Mouse (Mus musculus) ovary, postnatal 14 days (tissue): ENCODE results near the gene Yipf1.
"Not testable (repeated sequence)": the region's sequence is repeated elsewhere in the genome, so short reads cannot be mapped to it uniquely, and the experiment has no call there.

Source experiments
- DNase-seq: peaks from one replicate; pipeline ENCODE4 v3.0.0; 2022; ENCODE audit warnings: low spot score

Gene Yipf1

GRCm38 (mm10) chr4:107323113-107323512 lies 8.9 kb downstream of the Yipf1 start:
- DNase-seq: no peak

GRCm38 (mm10) chr4:107328530-107328929 lies 14.4 kb downstream of the Yipf1 start:
- DNase-seq: no peak

GRCm38 (mm10) chr4:107333514-107333913 lies 19.4 kb downstream of the Yipf1 start:
- no peak for DNase-seq

GRCm38 (mm10) chr4:107336356-107336755 lies 22.2 kb downstream of the Yipf1 start:
- DNase-seq: no peak

- DNase-seq: no peak
Observed at GRCm38 (mm10) chr4:107337455-107337854, 23.3 kb downstream of the Yipf1 start.

- DNase-seq: no peak
Observed at GRCm38 (mm10) chr4:107341354-107341753, 27.2 kb downstream of the Yipf1 start.

- no peak for DNase-seq
Observed at GRCm38 (mm10) chr4:107344612-107345011, 30.4 kb downstream of the Yipf1 start.

GRCm38 (mm10) chr4:107347221-107347620 lies 33.1 kb downstream of the Yipf1 start:
- DNase-seq: no peak

- DNase-seq: no peak
Observed at GRCm38 (mm10) chr4:107348529-107349310, 34.6 kb downstream of the Yipf1 start.

- peak; percentile 22 for DNase-seq
Observed at GRCm38 (mm10) chr4:107349311-107350008, 35.3 kb downstream of the Yipf1 start.

- DNase-seq: no peak
Observed at GRCm38 (mm10) chr4:107351368-107351767, 37.2 kb downstream of the Yipf1 start.

- no peak for DNase-seq
Observed at GRCm38 (mm10) chr4:107353612-107354011, 39.4 kb downstream of the Yipf1 start.

GRCm38 (mm10) chr4:107354126-107354525 lies 40.0 kb downstream of the Yipf1 start:
- DNase-seq: no peak

GRCm38 (mm10) chr4:107354543-107354942 lies 40.4 kb downstream of the Yipf1 start:
- DNase-seq: no peak

GRCm38 (mm10) chr4:107357172-107357571 lies 43.0 kb downstream of the Yipf1 start:
- not testable (repeated sequence) for DNase-seq

GRCm38 (mm10) chr4:107358460-107358859 lies 44.3 kb downstream of the Yipf1 start:
- DNase-seq: no peak

GRCm38 (mm10) chr4:107360457-107361145 lies 46.4 kb downstream of the Yipf1 start:
- DNase-seq: no peak

GRCm38 (mm10) chr4:107362755-107363154 lies 48.6 kb downstream of the Yipf1 start:
- no peak for DNase-seq

- DNase-seq: no peak
Observed at GRCm38 (mm10) chr4:107363573-107363972, 49.4 kb downstream of the Yipf1 start.

GRCm38 (mm10) chr4:107364190-107364639 lies 50.1 kb downstream of the Yipf1 start:
- no peak for DNase-seq

- DNase-seq: not testable (repeated sequence)
Observed at GRCm38 (mm10) chr4:107366408-107366807, 52.2 kb downstream of the Yipf1 start.

- DNase-seq: peak; percentile 73
Observed at GRCm38 (mm10) chr4:107367567-107368314, 53.6 kb downstream of the Yipf1 start, which contains the start of gene Ndc1. TSS of gene Ndc1 (plus strand) at chr4:107367784.
